Mouse (Mus musculus) NIH3T3 (cell line): Measurements from ENCODE around the gene Yy1.
A peak's percentile ranks its signal among the peaks of the same experiment; 100 is the strongest.

Experiments
- DNase-seq: peaks from one replicate; pipeline ENCODE4 v3.0.0-alpha.2; 2012; ENCODE audit warnings: low read depth

The Yy1 gene

DNA sequence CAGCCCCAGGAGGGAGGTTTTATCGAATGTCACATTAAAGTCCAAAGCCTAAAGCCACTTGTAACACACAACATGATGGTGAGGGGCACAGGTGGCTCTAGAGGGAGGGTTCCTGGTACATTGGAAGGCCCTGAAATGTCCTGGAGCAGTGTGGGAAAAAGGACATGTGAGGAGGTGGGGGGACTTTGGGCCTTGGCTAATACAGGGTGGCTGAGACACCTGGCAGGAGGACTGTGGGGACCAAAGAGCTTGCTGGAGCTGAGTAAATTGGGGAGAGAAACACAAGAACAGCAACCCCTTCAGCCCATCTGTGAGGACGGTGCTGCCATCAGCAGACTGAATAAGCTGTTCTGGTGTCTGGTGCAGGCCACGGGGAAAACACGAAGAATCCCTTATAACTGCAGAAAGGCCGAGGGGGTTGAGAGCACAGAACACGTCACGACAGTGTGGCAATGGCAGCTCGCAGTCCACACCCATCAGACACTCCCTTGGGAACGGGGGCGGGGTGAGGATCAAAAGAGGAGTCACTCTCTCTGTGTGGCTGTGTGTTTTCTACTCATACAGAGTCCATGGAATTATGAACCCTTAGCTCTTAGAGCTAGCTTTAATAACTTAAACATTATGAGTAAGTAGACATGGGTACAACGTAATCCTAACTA lies 24.4 kb upstream of the Yy1 start:
- no peak for DNase-seq

DNA sequence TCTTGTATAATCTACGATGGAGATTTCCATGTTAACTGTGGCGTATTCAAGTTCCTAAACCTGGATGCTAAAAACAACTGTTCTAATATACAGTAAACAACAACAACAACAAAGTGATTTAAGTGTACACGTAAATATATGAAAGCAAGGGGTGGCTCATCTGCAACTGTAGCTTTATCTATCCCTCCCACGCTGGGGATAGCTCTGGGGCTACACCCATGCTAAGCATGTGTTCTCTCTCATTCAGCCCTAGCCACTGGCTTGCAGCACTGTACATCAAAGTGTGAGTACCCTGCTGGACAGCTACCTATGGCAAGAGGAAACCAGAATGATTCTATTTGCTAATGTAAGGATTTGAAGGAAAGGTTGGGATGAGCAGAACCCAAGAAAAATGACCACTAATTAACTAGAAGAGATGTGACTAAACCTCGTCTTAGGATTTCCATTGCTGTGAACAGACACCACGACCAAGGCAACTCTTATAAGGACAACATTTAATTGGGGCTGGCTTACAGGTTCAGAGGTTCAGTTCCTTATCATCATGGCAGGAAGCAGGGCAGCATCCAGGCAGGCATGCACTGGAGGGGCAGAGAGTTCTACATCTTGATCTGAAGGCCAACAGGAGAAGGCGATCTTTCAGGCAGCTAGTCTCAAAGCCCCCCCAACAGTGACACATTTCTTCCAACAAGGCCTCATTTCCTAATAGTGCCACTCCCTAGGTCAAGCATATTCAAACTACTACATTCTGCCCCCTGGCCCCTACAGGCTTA lies 12.5 kb upstream of the Yy1 start:
- DNase-seq = no peak

DNA sequence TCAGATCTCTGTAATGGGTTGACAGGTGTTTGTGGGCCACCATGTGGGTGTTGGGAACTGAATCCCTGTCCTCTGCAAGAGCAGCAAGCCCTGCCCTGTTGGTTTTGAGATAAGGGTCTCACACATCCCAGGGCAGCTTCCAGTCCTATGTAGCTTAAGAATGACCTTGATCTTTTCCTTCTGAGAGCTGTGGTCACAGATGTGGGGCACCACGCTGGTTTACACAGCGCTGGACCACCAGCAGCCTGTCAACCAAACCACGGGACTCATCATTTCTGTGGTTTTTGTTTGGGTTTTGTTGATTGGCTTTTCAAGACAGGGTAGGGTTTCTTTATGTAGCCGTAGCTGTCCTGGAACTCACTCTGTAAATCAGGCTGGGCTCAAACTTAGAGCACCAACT lies 7.6 kb upstream of the Yy1 start:
- no peak for DNase-seq

DNA sequence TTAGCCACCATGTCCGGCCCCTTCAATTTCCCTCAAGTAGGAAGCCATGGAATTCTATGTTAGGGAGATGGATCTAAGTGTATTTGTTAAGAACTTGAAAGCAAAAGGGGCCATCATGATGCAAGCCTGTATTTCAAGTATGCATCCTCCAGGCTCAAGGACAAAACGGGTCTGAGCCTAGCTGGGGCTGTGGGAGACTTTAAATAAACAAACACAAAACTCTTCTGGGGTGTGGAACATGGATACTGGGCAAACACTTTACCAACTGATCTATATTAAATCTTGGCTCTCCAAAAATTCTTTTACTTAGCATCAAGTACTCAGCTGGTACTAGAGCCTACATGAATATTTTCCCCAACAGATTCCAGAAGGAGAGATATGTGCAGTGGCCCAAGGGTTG lies 5.4 kb upstream of the Yy1 start:
- no peak for DNase-seq

DNA sequence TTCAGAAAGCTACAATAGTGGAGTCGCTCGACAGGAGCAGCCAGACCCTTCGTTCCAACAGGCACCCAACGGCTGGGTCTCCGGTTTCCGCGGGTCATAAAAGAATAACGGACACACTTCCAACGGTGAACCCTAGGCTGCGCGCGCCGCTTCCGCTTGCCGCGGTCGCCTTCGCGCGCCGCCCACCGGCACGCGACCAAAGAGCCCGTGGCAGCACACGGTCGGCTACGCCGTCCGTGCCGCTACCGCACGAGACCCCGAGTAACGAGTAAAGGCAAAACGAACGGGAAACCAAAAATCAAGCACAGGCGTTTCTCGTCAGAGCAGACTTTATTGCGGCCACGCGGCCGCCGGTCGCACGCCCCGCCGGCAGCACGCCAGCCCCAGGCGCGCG lies 624 bp upstream of the Yy1 start:
- peak; percentile 92 for DNase-seq

DNA sequence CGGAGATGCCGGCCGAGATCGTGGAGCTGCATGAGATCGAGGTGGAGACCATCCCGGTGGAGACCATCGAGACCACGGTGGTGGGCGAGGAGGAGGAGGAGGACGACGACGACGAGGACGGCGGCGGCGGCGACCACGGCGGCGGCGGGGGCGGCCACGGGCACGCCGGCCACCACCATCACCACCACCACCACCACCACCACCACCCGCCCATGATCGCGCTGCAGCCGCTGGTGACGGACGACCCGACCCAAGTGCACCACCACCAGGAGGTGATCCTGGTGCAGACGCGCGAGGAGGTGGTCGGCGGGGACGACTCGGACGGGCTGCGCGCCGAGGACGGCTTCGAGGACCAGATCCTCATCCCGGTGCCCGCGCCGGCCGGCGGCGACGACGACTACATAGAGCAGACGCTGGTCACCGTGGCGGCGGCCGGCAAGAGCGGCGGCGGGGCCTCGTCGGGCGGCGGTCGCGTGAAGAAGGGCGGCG lies 724 bp downstream of the Yy1 start:
- DNase-seq = peak; percentile 17

DNA sequence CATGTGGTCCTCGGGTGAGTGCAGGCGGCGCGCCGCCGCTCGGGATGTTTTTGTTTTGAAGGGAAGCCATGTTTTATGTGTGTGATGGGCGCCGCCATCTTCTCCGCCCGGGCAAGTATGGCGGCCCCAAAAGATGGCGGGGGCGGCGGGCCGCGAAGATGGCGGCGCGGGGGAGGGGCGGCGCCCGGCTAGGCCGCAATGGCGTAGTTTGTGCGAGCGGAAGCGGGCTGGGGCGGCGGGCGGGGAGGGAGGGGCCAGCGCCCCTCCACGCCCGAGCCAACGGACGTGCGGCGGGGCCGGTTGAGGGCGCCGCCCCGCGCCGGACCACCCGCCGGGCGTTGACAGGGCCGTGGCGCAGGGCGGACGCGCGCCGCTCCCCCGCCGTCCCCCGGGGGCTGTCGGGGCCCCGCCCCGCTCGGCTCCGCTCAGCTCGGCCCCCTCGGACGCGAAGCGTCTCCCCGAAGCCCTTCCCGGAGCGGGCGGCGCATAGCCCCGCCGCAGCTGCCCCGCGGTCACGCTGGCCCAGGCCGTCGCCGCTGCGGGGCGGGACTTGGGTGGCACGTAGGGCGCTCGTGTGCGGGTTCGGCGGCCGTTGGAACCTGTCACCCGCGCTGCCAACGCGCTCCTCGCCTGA lies 1.4 kb downstream of the Yy1 start:
- peak; percentile 93 for DNase-seq

DNA sequence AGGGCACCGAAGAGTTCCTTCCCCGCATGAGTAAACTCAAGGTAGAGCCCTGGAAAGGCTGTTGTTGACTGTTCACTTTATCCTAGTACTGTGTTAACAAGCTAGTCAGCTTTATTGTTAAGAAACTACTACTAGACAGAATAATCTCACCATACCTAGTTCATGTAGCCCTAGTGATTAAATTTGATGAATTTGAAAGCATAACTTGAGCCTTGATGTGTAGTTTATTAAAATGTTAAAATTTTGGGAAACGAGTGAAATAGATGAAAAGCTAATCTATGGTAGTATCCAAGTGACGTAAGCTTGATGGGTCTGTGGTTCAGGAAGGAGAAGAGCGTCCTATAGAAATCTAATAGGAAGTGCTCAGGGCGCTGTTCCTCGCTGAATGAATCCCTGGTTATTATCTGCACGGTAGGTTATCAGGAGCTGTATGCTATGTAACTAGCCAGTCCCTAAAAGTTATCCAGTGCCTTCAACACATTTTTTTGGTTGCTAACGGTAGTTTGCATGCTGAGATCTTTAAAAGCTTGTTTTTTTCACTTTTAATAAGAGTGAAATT lies 2.3 kb downstream of the Yy1 start:
- peak; percentile 20 for DNase-seq

DNA sequence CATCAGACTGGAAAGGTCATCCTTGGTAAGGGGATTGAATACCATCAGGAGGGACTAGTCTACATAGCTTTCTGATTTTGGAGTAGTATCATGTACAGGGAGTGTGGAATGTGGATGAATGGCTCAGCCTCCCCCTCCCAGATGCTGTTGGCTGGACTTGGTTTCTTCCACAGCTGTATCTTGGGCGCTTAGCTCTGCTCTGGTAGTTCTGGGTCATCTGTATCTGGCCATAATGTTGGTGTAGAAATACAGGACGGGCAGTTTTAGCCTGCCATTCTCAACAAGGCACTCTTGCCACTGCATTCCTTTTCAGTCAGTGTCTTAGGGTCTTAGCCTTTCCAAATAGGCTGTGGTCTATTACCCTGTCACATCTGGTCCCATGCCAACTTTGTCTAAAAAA lies 8.8 kb downstream of the Yy1 start:
- DNase-seq = no peak

DNA sequence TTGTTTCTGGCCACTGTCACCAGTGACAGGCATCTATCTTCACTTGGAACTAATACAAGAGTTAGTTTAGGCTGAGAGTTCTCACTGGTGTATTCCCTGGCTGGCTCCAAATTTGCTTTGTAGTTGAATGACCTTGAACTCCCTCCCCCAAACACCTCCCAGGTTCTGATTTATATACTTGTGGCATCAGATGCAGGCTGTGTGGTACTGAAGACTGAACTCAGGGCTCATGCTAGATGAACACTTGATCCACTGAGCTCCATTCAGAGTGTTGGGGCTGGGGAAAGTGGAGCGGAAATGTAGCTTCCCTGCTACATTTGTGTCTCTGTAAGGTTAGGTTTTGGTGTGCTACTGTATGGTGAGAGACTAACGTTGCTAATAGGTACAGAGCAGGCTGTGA lies 11.6 kb downstream of the Yy1 start:
- no peak for DNase-seq

DNA sequence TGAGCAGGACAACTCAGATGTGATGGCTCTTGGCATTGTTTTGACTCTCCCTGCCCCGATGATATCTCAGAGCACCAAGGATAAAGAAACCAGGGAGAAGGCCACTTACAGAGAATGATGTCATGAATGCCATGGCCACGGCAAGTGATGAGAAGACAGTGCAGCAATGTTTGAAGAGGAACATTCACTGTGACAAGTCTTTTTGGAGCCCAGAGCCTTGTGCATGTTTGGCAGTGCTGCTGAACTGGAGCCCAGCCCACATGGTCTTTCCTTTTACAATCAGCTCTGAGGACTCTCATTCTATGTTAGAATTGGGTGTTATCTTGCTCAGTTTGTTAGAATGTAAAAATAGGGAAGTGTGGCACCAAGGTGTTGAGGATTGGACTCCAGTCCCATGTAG lies 15.7 kb downstream of the Yy1 start:
- DNase-seq = no peak

DNA sequence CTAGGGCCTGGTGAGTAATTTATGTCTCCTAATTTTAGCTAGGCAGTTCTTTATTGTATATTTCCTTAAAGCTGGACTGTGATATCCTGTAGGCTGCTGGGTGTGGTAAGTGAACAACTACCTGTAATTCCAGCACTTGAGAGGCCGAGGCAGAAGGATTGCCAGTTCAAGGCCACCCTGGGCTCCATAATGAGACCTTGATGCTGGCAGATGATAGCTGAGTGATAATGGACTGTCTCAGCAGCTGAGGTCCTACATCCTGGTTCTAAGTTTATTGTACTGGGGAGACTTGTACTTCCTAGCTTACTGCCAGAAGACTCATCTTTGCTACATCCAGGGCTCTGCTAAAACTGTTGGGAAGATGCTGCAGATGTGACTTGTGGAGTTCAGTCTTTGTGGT lies 17.0 kb downstream of the Yy1 start:
- DNase-seq = no peak

DNA sequence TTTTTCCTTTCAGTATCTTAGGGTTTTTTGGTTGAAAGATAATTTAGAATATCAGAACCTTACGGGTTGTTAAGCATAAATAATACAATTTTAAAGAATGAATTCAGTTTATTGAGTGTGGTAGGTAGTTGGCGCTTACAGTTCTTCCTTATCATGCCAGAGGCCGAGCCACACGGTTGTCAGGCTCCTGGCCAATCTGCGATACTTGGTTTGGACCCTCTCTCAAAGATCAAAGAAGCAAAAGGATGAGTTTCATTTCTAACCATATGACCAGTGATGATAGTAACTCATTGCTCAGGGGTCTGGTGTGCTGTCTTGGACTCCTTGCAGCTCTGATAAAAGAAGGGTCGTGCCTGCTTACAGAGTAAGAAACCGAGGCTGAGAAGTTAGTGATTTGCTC lies 17.5 kb downstream of the Yy1 start:
- no peak for DNase-seq

DNA sequence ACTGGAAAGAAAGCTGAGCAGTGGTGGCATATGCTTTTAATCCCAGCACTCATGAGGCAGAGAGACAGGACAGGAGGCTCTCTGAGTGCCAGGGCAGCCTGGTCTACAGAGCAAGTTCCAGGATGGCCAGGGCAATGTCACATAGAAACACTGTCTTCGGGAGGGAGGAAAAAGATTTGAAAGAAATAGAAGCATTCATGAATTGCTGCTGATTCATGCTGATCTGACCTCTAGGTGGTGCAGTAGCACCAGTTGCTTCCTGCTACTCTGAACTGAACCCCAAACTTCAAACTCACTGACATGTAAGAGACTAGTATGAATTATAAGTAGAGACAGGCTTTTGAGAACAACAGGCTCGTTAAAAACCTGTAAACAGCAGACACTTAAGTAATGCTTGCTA lies 18.4 kb downstream of the Yy1 start:
- peak; percentile 63 for DNase-seq

DNA sequence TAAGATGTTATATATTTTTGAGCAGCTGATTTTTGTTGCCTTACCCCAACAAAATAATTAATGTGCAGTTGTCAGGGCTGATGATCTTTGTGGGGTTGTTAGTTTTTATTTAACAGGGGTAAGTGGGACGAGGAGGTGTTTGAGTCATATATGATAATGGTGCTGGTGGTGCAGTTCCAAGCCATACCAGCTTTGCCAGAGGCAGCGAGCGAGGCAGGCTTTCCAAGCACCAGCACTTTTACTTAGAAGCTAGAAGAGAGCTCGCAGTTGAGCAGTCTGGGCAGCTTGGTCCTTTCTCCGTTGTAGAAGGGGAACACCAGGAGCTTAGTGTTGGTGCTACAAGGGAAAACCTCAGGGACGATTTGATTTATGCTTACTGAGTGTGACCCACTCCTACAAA lies 19.7 kb downstream of the Yy1 start:
- DNase-seq = no peak

DNA sequence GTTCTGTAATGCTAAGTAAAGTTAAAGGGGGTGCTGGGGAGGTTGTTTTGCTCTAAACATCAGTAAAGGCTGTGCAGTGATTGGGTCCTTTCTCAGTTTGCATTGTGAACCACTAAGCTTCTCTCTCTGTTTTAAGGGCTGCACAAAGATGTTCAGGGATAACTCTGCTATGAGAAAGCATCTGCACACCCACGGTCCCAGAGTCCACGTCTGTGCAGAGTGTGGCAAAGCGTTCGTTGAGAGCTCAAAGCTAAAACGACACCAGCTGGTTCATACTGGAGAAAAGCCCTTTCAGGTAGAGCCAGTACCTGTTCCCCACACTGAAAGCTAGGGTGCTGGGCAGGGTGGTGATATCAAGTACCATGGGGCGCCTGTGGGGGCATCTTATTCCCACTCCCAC lies 21.7 kb downstream of the Yy1 start:
- DNase-seq = no peak

DNA sequence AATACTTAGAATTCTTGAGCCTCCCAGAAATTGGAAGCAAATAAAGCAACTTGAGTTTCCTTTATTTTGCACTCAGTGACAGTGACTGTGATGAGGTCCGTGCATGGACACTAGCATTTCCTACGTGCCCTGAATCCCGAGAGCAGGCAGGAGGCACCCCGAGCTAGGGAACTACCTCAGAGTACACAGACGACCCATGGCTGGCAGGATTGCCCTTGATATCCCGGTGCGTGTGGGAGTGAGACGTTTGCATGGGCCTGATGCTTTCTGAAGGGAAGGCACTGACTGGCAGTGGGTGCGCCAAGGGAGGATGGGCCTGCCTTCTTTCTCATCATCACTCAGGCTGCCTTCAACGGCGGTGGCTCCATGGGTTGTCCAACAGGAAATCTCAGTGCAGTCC lies 23.8 kb downstream of the Yy1 start:
- no peak for DNase-seq

DNA sequence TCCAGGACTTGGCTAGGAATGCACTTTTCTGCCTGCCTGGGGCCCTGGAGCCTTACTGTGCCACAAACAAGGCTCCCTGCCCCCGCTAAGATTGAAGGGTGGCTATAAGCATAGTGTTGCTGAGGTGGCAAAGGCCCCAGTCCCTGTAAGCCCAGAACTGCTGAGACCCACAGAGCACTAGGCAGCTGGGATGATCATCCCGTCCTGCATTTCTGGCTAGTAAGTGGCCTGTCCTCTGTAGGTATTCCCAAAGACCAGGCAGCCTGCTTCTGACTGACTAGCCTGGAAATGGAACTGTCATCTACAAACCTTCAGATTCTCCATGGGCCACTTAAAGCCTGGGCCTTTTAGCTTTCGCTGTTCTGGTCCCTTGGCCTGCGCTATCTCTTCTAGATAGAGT lies 27.7 kb downstream of the Yy1 start:
- DNase-seq = no peak

DNA sequence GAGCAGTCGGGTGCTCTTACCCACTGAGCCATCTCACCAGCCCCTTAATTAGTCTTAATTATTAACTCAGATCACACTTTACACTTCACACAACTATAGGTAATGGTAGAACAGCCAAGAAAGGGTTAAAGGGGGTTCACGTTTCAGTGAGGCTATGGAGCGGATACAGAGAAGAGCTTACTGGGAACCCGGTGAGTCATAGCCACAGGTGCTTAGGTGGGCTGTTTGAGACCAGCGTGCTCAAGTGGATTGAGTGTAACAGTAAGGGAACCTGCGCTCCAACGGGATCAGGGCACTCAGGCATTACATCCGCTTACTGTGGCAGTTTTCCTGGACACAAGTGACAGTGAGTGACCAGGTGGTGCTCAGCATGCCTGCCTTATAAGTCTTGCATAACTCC lies 30.3 kb downstream of the Yy1 start:
- DNase-seq = no peak

DNA sequence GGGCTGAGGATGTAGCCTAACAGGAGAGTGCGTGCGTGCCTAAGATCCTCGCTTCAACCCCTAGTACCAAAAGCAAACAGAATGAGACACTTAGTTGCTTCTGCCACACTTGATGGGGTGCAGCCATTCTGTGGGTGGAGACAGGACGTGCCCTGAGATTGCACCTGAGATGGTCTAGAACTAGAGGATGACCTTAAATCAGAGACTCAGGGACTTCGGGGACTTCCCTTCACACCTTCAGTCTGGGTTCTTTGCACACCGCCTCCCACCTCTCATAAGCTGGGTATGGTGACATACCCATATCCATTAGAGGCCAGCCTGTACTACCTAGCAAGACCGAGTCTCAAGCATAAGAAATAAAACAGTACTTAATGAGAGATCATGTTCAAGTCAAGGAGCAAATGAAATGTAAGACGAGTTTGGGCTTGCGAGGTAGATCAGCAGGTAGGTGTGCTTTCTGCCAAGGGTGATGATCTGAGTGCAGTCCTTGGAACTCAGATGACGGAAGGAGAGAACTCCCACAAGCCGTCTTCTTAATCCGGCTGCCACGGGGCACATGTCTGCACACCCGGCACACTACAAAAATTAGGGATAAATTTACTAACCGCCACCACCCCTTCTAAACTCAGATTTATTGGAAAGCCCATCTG lies 31.6 kb downstream of the Yy1 start:
- no peak for DNase-seq

DNA sequence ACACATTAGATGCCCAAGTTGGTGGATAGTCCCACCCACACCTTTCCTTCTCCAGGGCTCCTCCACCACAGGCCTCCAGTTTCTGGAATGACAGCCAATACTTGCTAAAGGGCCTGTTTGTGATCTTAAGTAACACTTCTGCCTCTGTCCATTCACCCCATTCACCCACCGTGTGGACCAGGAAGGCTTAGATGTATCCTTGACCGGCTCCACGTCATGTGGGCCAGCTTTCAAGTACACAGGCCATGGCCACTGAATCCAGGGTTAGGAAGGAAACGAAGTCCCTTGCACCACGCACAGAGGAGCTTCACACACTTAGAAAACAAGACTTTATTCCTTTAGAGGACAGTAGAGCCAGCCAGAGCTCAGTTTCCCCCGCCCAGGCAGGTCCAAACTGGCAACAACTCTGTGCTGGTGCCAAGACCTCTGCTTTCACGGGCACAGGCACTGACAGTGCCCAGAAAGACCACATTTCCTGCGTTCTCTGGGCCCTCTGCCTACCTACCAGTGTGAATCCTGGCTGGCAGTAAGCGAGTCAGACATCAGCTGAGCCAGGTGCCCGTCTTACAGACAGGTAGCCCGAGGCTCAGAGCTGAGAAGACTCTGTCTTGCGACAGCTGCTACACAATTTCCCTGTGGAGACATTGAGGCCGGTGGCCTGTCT lies 32.9 kb downstream of the Yy1 start:
- DNase-seq = no peak
